Mouse (Mus musculus) limb, embryonic 10.5 days (tissue): ENCODE measurements at regions not wholly inside any gene's neighbourhood (a gene's known extent, or its start where the extent isn't known, plus 50 kb on each side); places are given as distances from the start of the nearest gene placed in this dataset.

ENCODE experiments used
- DNase-seq: peaks from one replicate; pipeline ENCODE4 v3.0.0-alpha.2; 2017; ENCODE audit warnings: low spot score
- H3K27ac ChIP-seq: fragments of 300-500 bp; sonication (generic); 2 replicates; pipeline ENCODE4 v1.5.1; 2016; ENCODE audit warnings: mild to moderate bottlenecking
- H3K27me3 ChIP-seq: fragments of 300-500 bp; sonication (generic); 2 replicates; pipeline ENCODE4 v1.6.1; 2016; ENCODE audit warnings: low read depth, mild to moderate bottlenecking; ENCODE audit not compliant: poor library complexity, severe bottlenecking
- H3K36me3 ChIP-seq: fragments of 300-500 bp; sonication (generic); 2 replicates; pipeline ENCODE4 v1.6.1; 2016; ENCODE audit warnings: mild to moderate bottlenecking, moderate library complexity
- H3K4me1 ChIP-seq: fragments of 300-500 bp; sonication (generic); 2 replicates; pipeline ENCODE4 v1.6.1; 2016
- H3K4me3 ChIP-seq: fragments of 300-500 bp; sonication (generic); 2 replicates; pipeline ENCODE4 v1.5.1; 2016; ENCODE audit warnings: mild to moderate bottlenecking, moderate library complexity
- H3K9me3 ChIP-seq: fragments of 300-500 bp; sonication (generic); replicated peaks from 2 replicates; pipeline ENCODE4 v1.6.1; 2016; ENCODE audit warnings: mild to moderate bottlenecking
- WGBS: fragments of 180-500 bp; shearing (Covaris S2); methylation state at CpG from one replicate; pipeline ENCODE4 v1.1.7; 2016; 5-methylcytosine and 5-hydroxymethylcytosine counted together

- no peak for DNase-seq
- peaks cover 80% of the 10 kb centered on the region for H3K4me1 ChIP-seq
Measured at GRCm38 (mm10) chr3:149086086-149086485, 95.7 kb upstream of the Adgrl2 start.

DNA sequence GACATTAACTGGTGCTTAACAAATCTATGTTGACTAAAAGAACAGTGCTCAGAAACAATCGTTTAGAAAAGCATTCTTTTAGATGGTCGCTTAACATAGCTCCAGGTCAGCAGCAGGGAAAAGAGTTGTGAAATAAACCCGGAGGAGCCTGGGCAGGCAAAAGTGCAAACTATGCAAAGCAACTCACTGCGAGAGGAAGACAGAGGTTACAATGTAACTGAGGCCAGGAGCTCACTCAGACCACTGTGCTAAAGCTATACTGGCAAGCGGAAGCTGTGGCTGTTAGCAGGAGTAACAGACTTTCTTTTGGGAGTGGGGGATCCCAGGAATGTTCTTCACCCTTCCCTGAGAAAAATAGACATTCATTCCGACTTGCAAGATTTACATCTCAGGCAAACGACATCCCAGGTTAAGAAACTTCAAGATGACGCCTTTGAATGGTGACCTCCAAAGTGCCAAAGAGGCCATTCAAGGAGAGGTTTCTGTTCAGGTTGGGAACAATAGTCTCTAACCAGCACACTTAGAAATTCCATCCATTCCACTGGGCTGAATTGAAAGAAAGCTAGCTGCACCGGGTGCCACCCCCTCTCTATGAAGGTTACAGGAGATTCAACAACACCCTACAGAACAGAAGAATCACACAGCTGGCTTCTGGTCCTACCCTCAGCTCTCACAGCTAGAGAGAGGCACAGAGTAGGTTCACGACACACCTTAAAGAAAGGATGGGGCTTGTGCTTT, 94.7 kb upstream of the Adgrl2 start:
- no peaks in the 10 kb centered on the region for H3K27me3 ChIP-seq
- H3K9me3 ChIP-seq, result no peaks in the 10 kb centered on the region
- H3K27ac ChIP-seq, result peak overlapping the region; percentile 72
- no peak overlapping the region for H3K4me3 ChIP-seq
- DNase-seq, result no peak
- WGBS, result 72% methylated on average over 10 of the region's 10 CpGs
- H3K36me3 ChIP-seq, result no peaks in the 10 kb centered on the region
- H3K4me1 ChIP-seq, result peaks cover 70% of the 10 kb centered on the region

More at GRCm38 (mm10) chr3:149086086-149086485, 95.7 kb upstream of the Adgrl2 start:
- WGBS, result 79% methylated on average over 3 of the region's 3 CpGs
- Histone ChIP-seq H3K9me3 (no peaks in the 10 kb centered on the region), H3K36me3 (no peaks in the 10 kb centered on the region), H3K27ac (peak overlapping the region; percentile 72), H3K27me3 (no peaks in the 10 kb centered on the region), H3K4me3 (no peak overlapping the region)

DNA sequence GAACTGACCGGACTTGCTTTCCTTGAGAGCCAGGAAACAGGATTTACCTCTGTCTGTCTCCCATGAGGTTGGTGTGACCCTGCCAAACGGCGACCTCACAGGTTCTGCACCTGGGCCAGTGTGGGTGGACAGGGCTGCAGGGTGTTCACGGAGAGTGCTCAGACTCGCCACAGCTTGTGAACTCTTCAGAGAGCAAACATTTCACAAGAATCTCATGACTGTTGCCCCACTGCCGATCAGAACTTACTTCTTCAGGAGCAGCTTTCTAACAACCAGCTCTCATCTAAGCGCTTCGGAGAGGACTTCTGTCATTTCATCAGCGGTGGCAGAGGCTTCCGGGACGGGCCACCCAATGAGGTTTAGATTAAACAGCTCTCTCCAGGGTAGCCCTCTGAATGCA, 93.0 kb upstream of the Adgrl2 start:
- 55% methylated on average over 11 of the region's 11 CpGs for WGBS
- peaks cover 60% of the 10 kb centered on the region for H3K4me1 ChIP-seq
- peak overlapping the region; percentile 67 for H3K27ac ChIP-seq
- no peaks in the 10 kb centered on the region for H3K36me3 ChIP-seq
- H3K9me3 ChIP-seq, result no peaks in the 10 kb centered on the region
- no peaks in the 10 kb centered on the region for H3K27me3 ChIP-seq
- DNase-seq, result no peak
- H3K4me3 ChIP-seq, result no peak overlapping the region

- Histone ChIP-seq H3K27ac (no peak overlapping the region), H3K27me3 (no peaks in the 10 kb centered on the region), H3K4me1 (peaks cover 43% of the 10 kb centered on the region), H3K4me3 (no peak overlapping the region), H3K36me3 (no peaks in the 10 kb centered on the region), H3K9me3 (no peaks in the 10 kb centered on the region)
- 78% methylated on average over 4 of the region's 4 CpGs for WGBS
- no peak for DNase-seq
Measured at GRCm38 (mm10) chr3:149078881-149079280, 88.5 kb upstream of the Adgrl2 start.

DNA sequence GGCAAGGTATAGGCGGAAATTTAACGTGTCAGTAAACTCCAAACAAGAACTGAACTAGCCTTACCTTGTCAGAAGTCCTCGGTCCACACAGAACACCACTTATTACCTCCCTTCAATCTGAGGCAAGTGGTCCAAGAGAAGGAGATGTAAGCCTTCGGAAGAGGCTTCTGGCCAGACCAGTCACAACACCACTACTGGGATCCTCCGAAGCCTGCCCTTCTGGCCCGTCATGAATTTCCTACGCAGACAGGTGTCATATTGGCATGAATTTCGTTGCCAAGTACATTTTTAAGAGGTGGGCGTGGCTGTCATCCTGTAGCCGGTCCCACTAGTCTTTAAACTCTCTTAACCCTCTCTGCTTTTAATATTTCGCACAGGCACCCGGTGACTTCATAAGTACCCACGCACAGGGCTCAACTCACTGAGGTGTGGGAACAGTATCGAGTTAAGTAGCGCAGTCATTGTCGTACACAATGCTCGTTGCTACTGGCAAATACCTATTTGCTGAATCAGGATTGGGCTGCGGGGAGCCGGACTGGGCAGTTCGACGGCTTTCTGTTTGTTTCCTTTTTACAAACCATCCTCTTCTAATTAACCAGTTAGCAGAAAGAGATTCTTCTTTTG, 86.7 kb upstream of the Adgrl2 start:
- Histone ChIP-seq H3K36me3 (no peaks in the 10 kb centered on the region), H3K27me3 (no peaks in the 10 kb centered on the region), H3K4me3 (no peak overlapping the region), H3K27ac (no peak overlapping the region), H3K9me3 (no peaks in the 10 kb centered on the region), H3K4me1 (peaks cover 34% of the 10 kb centered on the region)
- 73% methylated on average over 21 of the region's 21 CpGs for WGBS
- no peak for DNase-seq

GRCm38 (mm10) chr3:149075488-149075851, 85.1 kb upstream of the Adgrl2 start:
- Histone ChIP-seq H3K4me3 (no peak overlapping the region), H3K36me3 (no peaks in the 10 kb centered on the region), H3K4me1 (peaks cover 34% of the 10 kb centered on the region), H3K27me3 (no peaks in the 10 kb centered on the region), H3K27ac (no peak overlapping the region), H3K9me3 (no peaks in the 10 kb centered on the region)
- DNase-seq, result no peak
- WGBS, result 79% methylated on average over 5 of the region's 5 CpGs

DNA sequence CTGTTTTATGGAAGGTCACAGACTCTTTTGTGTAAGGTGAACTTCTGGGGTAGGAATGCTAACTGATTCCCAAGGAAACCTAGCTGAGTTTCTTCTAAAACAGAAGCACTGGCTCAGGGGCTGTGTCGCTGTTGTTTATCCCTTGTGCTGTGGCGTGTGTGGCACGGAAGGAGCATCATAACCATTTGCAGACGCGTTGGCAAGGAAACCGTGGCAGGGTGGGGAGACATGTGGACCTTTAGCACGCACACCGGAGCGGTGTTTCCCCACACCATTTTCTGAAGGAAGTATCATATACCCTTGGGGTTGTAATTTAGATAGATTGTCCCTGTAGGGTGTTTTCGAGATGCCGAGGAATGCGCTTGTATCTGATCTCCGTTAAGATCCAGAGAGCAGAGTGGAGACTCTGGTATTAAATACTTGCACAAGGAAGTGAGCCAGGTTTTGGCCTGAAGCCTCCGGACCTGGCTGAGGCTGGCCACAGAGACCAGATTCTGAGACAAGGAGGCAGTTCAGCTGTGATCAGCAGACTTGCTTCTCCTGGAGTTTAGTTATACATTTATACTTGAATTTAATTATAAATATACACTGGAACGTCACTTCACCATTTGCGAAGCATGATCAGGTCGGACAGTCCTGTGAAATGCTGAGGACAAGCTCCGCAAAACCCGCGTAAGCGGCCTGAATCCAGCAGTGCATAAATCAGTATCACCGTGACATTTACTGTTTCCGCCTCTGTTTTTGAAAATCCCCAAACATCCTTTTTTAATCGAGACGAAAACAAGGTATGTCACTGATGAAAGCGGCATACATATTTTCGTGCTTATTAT, 84.5 kb upstream of the Adgrl2 start:
- peak; percentile 61 for DNase-seq
- H3K27ac ChIP-seq, result peak overlapping the region; percentile 67
- H3K9me3 ChIP-seq, result no peaks in the 10 kb centered on the region
- peaks cover 34% of the 10 kb centered on the region for H3K4me1 ChIP-seq
- 0 out of 2 replicates have a peak overlapping the region, but pooled peaks have one; percentile 8 for H3K4me3 ChIP-seq
- no peaks in the 10 kb centered on the region for H3K27me3 ChIP-seq
- WGBS, result 56% methylated on average over 27 of the region's 27 CpGs
- H3K36me3 ChIP-seq, result no peaks in the 10 kb centered on the region

- no peak overlapping the region for H3K4me3 ChIP-seq
- H3K36me3 ChIP-seq, result no peaks in the 10 kb centered on the region
- no peak overlapping the region for H3K27ac ChIP-seq
- H3K4me1 ChIP-seq, result peaks cover 18% of the 10 kb centered on the region
- no peak for DNase-seq
- no peaks in the 10 kb centered on the region for H3K9me3 ChIP-seq
- no peaks in the 10 kb centered on the region for H3K27me3 ChIP-seq
- 75% methylated on average over 7 of the region's 7 CpGs for WGBS
Measured at GRCm38 (mm10) chr3:149070201-149070600, 79.8 kb upstream of the Adgrl2 start.

GRCm38 (mm10) chr3:149069436-149069835, 79.1 kb upstream of the Adgrl2 start:
- WGBS, result 92% methylated on average over 9 of the region's 9 CpGs

GRCm38 (mm10) chr3:149068821-149069220, 78.5 kb upstream of the Adgrl2 start:
- no peak for DNase-seq
- H3K4me1 ChIP-seq, result 0 out of 2 replicates have a peak, but pooled peaks cover 6% of the 10 kb centered on the region
- H3K27me3 ChIP-seq, result no peaks in the 10 kb centered on the region
- H3K36me3 ChIP-seq, result no peaks in the 10 kb centered on the region
- no peaks in the 10 kb centered on the region for H3K9me3 ChIP-seq
- 87% methylated on average over 7 of the region's 7 CpGs for WGBS
- H3K4me3 ChIP-seq, result no peak overlapping the region
- H3K27ac ChIP-seq, result no peak overlapping the region

More at GRCm38 (mm10) chr3:149069436-149069835, 79.1 kb upstream of the Adgrl2 start:
- Histone ChIP-seq H3K4me3 (no peak overlapping the region), H3K9me3 (no peaks in the 10 kb centered on the region), H3K36me3 (no peaks in the 10 kb centered on the region), H3K27me3 (no peaks in the 10 kb centered on the region), H3K4me1 (peaks cover 10% of the 10 kb centered on the region), H3K27ac (no peak overlapping the region)
- DNase-seq, result no peak

DNA sequence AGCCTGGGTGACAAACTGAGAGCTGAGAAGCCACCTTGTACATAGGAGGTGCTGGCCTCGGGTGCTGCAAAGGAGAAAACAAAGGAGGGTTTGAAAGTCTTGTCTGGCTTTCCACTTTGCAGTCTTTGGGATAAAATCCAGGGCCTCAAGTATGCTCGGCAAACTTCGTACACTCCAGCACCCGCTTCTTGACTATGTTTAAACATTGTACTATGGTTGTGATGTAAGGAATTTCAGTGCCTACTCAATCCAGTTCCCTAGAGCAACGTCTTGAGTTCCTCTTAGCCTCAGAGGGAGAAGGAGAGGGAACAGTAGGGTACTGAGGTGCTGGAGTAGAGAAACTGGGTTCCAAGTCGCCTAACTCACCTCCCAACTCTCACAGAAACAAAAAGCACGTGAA, 77.4 kb upstream of the Adgrl2 start:
- no peak overlapping the region for H3K27ac ChIP-seq
- H3K36me3 ChIP-seq, result no peaks in the 10 kb centered on the region
- no peaks in the 10 kb centered on the region for H3K27me3 ChIP-seq
- 83% methylated on average over 7 of the region's 7 CpGs for WGBS
- H3K4me1 ChIP-seq, result 0 out of 2 replicates have a peak, but pooled peaks cover 6% of the 10 kb centered on the region
- no peak for DNase-seq
- no peak overlapping the region for H3K4me3 ChIP-seq
- no peaks in the 10 kb centered on the region for H3K9me3 ChIP-seq

DNA sequence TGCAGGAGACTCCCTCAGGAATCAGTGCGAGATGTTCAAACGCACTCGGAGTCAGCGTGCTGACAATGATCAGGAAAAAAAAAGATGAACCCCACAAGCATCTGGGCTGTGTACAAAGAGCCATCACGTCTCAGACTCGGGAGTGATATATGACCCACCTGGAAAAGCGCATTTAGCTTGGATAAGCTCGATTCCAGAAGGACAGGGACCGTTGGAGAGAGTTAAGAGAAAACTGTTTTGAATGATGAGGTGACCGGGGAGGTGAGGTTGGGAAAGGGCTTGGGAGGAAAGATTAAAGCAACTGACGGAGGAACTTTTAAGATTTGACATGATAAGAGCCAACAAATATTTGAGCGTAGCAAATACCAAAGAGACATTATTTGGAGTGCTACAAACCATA, 64.7 kb upstream of the Adgrl2 start:
- Histone ChIP-seq H3K4me1 (no peaks in the 10 kb centered on the region), H3K36me3 (no peaks in the 10 kb centered on the region), H3K4me3 (no peak overlapping the region), H3K9me3 (no peaks in the 10 kb centered on the region), H3K27ac (no peak overlapping the region), H3K27me3 (0 out of 2 replicates have a peak, but pooled peaks cover 4% of the 10 kb centered on the region)
- DNase-seq, result no peak
- 23% methylated on average over 12 of the region's 12 CpGs for WGBS
